13 mouse cellular contexts compared by ENCODE assay signal in the genomic region with DNA sequence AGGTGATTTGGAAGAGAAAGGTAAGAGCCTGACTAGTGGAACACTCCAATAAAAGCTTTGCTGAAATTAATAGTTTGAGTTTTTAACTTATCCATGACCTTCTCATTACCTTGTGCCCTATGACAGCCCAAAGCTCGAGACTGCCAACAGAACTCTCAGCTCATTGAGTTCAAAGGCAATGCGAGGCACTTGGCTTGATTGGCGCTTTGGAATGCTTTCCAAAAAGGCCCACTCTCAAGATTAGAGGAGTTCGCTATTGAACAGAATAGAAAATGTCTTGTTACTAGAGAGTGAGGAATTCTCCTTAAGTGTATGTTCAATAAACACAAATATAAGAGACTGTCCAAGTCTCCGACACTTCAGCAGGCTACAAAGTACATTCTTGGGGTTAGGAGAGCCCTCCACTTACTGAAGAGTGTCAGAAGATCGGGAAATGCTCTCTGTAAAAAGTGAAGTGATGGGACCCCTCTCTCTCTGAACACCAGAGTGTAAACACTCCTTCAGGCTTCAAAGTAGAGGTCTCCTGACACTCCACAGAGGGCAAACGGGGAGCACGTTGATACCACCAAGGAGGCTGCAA.
"Had no signal": no experiment of that assay in that cellular context is flagged by ENCODE, and none has a peak within 500 bp of the region (broad histone marks: within the 10 kb centered on the region; RNA-seq: fewer than 3 reads in every experiment).

No protein-coding gene starts in this region.

- DNase-seq: kidney, adult 8-10 months; kidney, postnatal 36 days; left cerebral cortex, postnatal 4 days; right cerebral cortex, adult 18-20 months; right cerebral cortex, postnatal 25 days; thymus, postnatal 36 days had no signal

- H3K9ac ChIP-seq: limb, embryonic 13.5 days; liver, embryonic 14.5 days; midbrain, embryonic 12.5 days had no signal

- H3K27ac ChIP-seq: layer of hippocampus, adult 2 months; limb, embryonic 13.5 days; liver, embryonic 14.5 days; macrophage; midbrain, embryonic 12.5 days had no signal

- H3K4me1 ChIP-seq: limb, embryonic 13.5 days; midbrain, embryonic 12.5 days had no signal

- H3K4me2 ChIP-seq: limb, embryonic 13.5 days; midbrain, embryonic 12.5 days had no signal

- H3K9me3 ChIP-seq: limb, embryonic 13.5 days; megakaryocyte, embryonic 14.5 days; midbrain, embryonic 12.5 days had no signal

- H3K36me3 ChIP-seq: limb, embryonic 13.5 days; midbrain, embryonic 12.5 days had no signal

- H3K27me3 ChIP-seq: limb, embryonic 13.5 days; megakaryocyte, embryonic 14.5 days had no signal

- H3K4me3 ChIP-seq: layer of hippocampus, adult 2 months; limb, embryonic 13.5 days; megakaryocyte, embryonic 14.5 days; midbrain, embryonic 12.5 days had no signal

- ATAC-seq: intestine, embryonic 16.5 days had no signal
